Mouse (Mus musculus) C2C12 (cell line): ENCODE data around the gene Mettl23. TPM values are rescaled to one million over a fixed set of nuclear protein-coding genes. Genes with fewer than 3 reads are reported as not detected.
A peak's percentile ranks its signal among the peaks of the same experiment; 100 is the strongest.
"Not testable (repeated sequence)": the region's sequence is repeated elsewhere in the genome, so short reads cannot be mapped to it uniquely, and the experiment has no call there.

ENCODE experiments used
- H3K27me3 ChIP-seq: one replicate; pipeline ENCODE4 v1.6.1; 2011; ENCODE audit not compliant: control insufficient read depth, insufficient read depth, insufficient read length
- H3K36me3 ChIP-seq: one replicate; pipeline ENCODE4 v1.6.1; 2011; ENCODE audit not compliant: control insufficient read depth, insufficient read depth
- H3K4me3 ChIP-seq: one replicate; pipeline ENCODE4 v1.5.1; 2011; ENCODE audit warnings: mild to moderate bottlenecking, control low read depth; ENCODE audit not compliant: poor library complexity, insufficient read depth, severe bottlenecking
- H3K79me2 ChIP-seq: one replicate; pipeline ENCODE4 v1.6.1; 2011; ENCODE audit not compliant: control insufficient read depth, insufficient read depth
- H3K79me3 ChIP-seq: one replicate; pipeline ENCODE4 v1.6.1; 2011; ENCODE audit warnings: low read depth, control low read depth
- H3ac ChIP-seq: one replicate; pipeline ENCODE3; 2011; ENCODE audit warnings: low read depth; ENCODE audit not compliant: control insufficient read depth, insufficient read length
- CEBPB ChIP-seq: IDR thresholded peaks from one replicate; pipeline ENCODE4 v1.6.1; 2011; ENCODE audit warnings: low read depth, mild to moderate bottlenecking, control low read depth, moderate library complexity
- CTCF ChIP-seq: IDR thresholded peaks from one replicate; pipeline ENCODE4 v1.5.1; 2011; ENCODE audit not compliant: control insufficient read depth, insufficient read depth, insufficient read length
- FOSL1 ChIP-seq: IDR thresholded peaks from one replicate; pipeline ENCODE4 v1.8.0; 2011; ENCODE audit warnings: mild to moderate bottlenecking, low read length; ENCODE audit not compliant: poor library complexity, insufficient read depth, severe bottlenecking
- MAX ChIP-seq: IDR thresholded peaks from one replicate; pipeline ENCODE4 v1.6.1; 2011; ENCODE audit warnings: mild to moderate bottlenecking, control low read depth
- MYOD1 ChIP-seq: IDR thresholded peaks from one replicate; pipeline ENCODE4 v1.6.1; 2011; ENCODE audit warnings: low read depth; ENCODE audit not compliant: control insufficient read depth, insufficient read length
- MYOG ChIP-seq: IDR thresholded peaks from one replicate; pipeline ENCODE4 v1.6.1; 2011; ENCODE audit not compliant: control insufficient read depth, insufficient read length; ENCODE audit errors: extremely low read depth
- USF1 ChIP-seq: IDR thresholded peaks from one replicate; pipeline ENCODE4 v1.6.1; 2011; ENCODE audit warnings: low read depth, mild to moderate bottlenecking, control low read depth, moderate library complexity
- polyA plus RNA-seq: library from polyadenylated mRNA; unstranded; fragments of >200 nt; fragmentation: generic; extraction: Trizol; gene quantifications from one replicate; pipeline ENCODE4 v1.2.1, GENCODE M21; 2012; ENCODE audit warnings: missing spikeins

Mettl23 gene
- polyA plus RNA-seq, 1 experiment: 15.1 TPM

DNA sequence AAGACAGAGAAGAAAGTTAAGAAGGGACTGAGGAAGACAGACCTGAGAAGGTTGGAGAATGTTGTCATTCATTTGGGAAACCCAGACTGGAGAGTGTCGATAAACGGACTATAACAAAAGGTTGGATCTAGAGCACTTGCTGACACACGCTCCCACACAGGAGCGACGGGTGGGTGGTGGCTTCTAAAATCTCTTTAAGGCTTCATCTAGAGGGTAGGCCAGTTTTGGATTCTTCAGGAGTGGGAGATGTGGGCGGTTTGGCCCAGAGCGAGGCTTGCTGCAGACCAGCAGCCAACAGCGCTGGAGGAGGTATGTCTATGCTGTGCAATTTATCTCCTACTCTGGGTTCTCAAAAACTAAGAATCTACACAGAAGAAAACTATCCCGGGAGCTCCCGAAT is 20.5 kb upstream of the Mettl23 start:
- TF ChIP-seq CEBPB (no peak), MYOG (no peak), CTCF (no peak), FOSL1 (no peak), USF1 (no peak), MAX (no peak), MYOD1 (no peak)
- Histone ChIP-seq H3K79me2 (peaks cover 97% of the 10 kb centered on the region), H3K79me3 (peaks cover 64% of the 10 kb centered on the region), H3ac (no peak overlapping the region), H3K4me3 (no peak overlapping the region), H3K36me3 (peaks cover 23% of the 10 kb centered on the region), H3K27me3 (no peaks in the 10 kb centered on the region)

DNA sequence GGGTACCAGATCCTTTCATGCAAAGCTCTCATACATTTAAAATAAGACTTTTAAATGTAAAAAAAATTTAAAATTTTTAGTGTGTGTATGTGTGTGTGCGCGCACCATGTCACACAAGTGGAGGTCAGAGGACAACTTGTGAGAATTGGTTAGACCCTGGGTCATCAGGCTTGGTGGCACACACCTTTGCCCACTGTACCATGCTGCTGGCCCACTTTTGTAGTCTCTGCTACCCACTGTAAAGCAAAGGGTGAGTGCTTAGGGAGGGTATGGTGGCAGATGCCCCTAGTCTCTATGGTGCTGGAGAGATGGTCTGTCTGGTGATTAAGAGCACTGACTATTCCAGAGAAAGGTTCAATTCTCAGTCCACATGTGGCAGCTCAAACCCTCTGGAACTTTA is 19.8 kb upstream of the Mettl23 start:
- no peak for TF ChIP-seq CTCF
- no peak for TF ChIP-seq FOSL1
- no peak for TF ChIP-seq USF1
- TF ChIP-seq MYOD1: no peak
- no peak for TF ChIP-seq CEBPB
- no peak for TF ChIP-seq MYOG
- TF ChIP-seq MAX: no peak
- Histone ChIP-seq H3K79me2 (peaks cover 97% of the 10 kb centered on the region), H3K36me3 (peaks cover 20% of the 10 kb centered on the region), H3K4me3 (no peak overlapping the region), H3K79me3 (peaks cover 58% of the 10 kb centered on the region), H3ac (no peak overlapping the region), H3K27me3 (no peaks in the 10 kb centered on the region)

DNA sequence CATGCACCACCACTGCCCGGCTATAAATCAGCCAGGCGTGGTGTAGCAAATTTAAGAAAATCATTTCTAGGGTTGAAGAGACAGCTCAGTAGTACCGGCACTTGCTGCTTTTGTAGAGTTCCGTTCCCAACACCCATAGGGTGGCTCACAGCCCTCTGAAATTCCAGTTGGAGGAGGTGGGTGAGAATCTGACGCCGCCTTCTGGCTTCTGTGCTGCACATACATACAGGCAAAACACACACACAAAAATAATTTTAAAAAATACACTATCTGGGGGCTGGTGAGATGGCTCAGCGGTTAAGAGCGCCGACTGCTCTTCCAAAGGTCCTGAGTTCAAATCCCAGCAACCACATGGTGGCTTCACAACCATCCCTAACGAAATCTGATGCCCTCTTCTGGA is 19.2 kb upstream of the Mettl23 start:
- H3K27me3 ChIP-seq, H3ac ChIP-seq, H3K4me3 ChIP-seq: not testable (repeated sequence)
- H3K79me3 ChIP-seq: peaks cover 53% of the 10 kb centered on the region
- H3K79me2 ChIP-seq: peaks cover 91% of the 10 kb centered on the region
- H3K36me3 ChIP-seq: peaks cover 16% of the 10 kb centered on the region

DNA sequence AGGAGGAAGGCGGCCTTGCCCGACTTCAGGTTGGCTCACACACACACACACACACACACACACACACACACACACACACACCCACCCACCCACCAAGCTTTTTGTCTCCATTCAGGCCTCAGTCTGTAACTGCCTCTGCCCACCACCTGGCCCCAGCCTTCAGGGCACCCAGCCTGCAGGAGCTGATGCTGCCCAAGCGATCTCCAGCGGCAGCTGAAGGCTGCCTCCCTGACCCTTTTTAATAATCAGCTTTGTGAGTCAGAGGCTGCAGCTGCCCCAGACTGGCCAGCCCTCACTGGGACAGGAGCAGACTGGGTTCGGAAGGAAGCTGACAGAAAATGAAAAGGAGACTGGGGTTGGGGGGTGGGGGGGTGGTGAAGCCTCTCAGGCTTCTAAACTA is 17.8 kb upstream of the Mettl23 start:
- Histone ChIP-seq H3K79me2 (peaks cover 77% of the 10 kb centered on the region), H3K4me3 (no peak overlapping the region), H3K36me3 (peaks cover 10% of the 10 kb centered on the region), H3K79me3 (peaks cover 43% of the 10 kb centered on the region), H3ac (peak overlapping the region; percentile 44), H3K27me3 (no peaks in the 10 kb centered on the region)
- TF ChIP-seq CTCF: no peak
- TF ChIP-seq MAX: no peak
- TF ChIP-seq MYOD1: peak; percentile 98

DNA sequence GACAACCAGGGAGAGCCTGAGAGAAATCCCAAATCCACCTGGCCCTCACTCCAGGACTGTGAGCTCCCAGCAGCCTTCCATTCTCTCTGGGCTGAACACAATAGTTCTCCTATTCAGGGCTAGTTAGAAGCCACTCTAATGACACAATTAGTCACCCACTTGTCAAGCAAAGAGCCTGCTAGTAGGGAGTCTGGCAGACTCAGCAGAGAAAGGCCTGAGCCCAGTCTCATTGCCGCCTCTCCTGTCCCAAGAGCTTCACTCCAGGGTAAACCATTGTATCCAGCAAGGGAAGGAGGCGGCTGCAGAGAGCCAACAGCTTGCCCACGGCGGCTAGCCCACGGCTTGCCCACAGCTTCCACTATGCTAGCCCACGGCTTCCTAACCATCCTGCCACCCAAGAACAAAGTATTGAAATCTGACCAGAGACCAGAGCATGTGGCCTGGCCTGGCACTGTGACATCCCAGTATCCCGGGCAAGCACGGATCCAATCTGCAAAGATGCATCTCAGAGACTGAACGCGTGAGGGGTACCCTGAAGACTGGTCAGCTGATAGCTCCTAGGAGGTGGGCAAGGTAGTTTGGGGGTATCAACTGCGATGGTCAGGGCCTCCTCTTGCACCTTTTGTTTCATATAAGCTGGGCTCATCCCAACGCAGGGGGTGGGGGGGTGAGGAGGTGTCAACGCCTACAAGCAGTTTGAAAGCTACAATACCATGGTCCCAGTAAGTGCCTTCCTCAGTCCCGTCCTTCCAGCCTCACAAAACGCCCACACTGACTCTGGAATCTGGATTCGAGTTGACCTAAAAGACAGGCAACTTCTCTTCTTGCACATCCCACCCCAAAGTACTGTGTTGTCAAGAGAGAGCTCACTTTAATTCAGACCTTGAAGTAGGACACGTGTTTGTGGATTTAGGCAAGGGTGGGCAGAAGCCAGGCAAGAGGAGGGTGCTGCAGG is 16.3 kb upstream of the Mettl23 start:
- Histone ChIP-seq H3ac (peak overlapping the region; percentile 94), H3K36me3 (peaks cover 9% of the 10 kb centered on the region), H3K4me3 (peak overlapping the region; percentile 55), H3K79me3 (peaks cover 38% of the 10 kb centered on the region), H3K27me3 (no peaks in the 10 kb centered on the region), H3K79me2 (peaks cover 62% of the 10 kb centered on the region)
- TF ChIP-seq MAX (peak; percentile 31), MYOG (no peak)

DNA sequence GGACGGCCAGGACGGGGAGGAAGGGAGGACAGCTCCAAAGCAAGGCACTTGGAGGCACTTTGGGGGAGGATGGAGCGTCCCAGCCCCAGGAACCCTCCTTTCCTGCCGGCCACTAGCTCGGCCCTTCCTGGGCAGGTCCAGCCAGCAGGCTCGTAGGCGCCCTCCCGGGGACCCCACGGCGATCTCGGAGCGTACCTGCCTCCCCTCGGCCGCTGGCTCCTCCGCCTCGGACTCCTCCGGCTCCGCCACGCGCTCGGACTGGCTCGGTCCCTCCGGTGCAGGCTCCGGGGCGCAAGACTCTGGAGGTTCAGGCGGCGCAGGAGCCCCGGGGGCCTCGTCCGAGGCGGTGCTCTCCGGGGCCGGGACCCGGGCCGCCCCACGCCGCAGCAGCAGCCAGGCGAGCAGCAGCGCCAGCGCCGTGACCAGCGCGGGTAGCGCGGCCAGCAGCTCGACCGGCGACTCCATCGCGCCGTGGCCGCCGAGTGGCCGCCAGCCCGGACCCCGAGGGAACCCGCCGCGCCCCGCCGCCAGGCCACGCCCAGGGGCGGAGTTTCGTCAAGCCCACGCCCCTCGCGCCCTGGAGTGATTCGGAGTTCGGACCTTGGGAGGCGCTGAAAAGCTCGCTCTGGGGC is 15.4 kb upstream of the Mettl23 start, which contains the start of gene Mxra7:
Mxra7 (minus strand) TSS at position 513 of the 632 bp plus-strand sequence.
- TF ChIP-seq FOSL1 (no peak), MAX (peak; percentile 48)
- H3K79me2 ChIP-seq: peaks cover 54% of the 10 kb centered on the region
- H3K79me3 ChIP-seq: peaks cover 31% of the 10 kb centered on the region
- peaks cover 6% of the 10 kb centered on the region for H3K36me3 ChIP-seq
- H3K4me3 ChIP-seq: peak within 1 kb of the TSS; percentile 55
- H3K27me3 ChIP-seq: no peaks in the 10 kb centered on the region
- peak within 1 kb of the TSS; percentile 94 for H3ac ChIP-seq
